Mouse (Mus musculus) embryonic facial prominence, embryonic 14.5 days (tissue): ENCODE measurements at regions not wholly inside any gene's neighbourhood (a gene's known extent, or its start where the extent isn't known, plus 50 kb on each side); places are given as distances from the start of the nearest gene placed in this dataset.

Source experiments
- ATAC-seq: fragments of 200-750 bp; cut with Nextera tagmentation; 2 replicates; pipeline ENCODE4 v1.8.0; 2017; ENCODE audit warnings: low read depth, moderate number of reproducible peaks, moderate TSS enrichment
- DNase-seq: peaks from one replicate; pipeline ENCODE4 v3.0.0-alpha.2; 2015; ENCODE audit warnings: low spot score
- H3K27ac ChIP-seq: fragments of 300-500 bp; sonication (generic); replicated peaks from 2 replicates; pipeline ENCODE4 v1.5.1; 2014; ENCODE audit warnings: low read depth, mild to moderate bottlenecking, low read length, moderate library complexity
- H3K27me3 ChIP-seq: fragments of 300-500 bp; sonication (generic); replicated peaks from 2 replicates; pipeline ENCODE4 v1.6.1; 2014; ENCODE audit warnings: low read length; ENCODE audit not compliant: control insufficient read depth, insufficient read depth
- H3K36me3 ChIP-seq: fragments of 300-500 bp; sonication (generic); 2 replicates; pipeline ENCODE4 v1.6.1; 2014; ENCODE audit warnings: low read length, mixed read lengths; ENCODE audit not compliant: control insufficient read depth, insufficient read depth
- H3K4me1 ChIP-seq: fragments of 300-500 bp; sonication (generic); 2 replicates; pipeline ENCODE4 v1.6.1; 2014; ENCODE audit warnings: antibody characterized with exemption, low read length; ENCODE audit not compliant: control insufficient read depth, insufficient read depth
- H3K4me2 ChIP-seq: fragments of 300-500 bp; sonication (generic); 2 replicates; pipeline ENCODE4 v1.6.1; 2014; ENCODE audit warnings: low read depth, mild to moderate bottlenecking, low read length, moderate library complexity, mixed read lengths
- H3K4me3 ChIP-seq: fragments of 300-500 bp; sonication (generic); 2 replicates; pipeline ENCODE4 v1.5.1; 2014; ENCODE audit warnings: low read depth, mild to moderate bottlenecking, low read length
- H3K9ac ChIP-seq: fragments of 300-500 bp; sonication (generic); 2 replicates; pipeline ENCODE4 v1.6.1; 2014; ENCODE audit warnings: low read depth, mild to moderate bottlenecking, low read length, moderate library complexity, mixed read lengths
- H3K9me3 ChIP-seq: fragments of 300-500 bp; sonication (generic); 2 replicates; pipeline ENCODE4 v1.6.1; 2016; ENCODE audit warnings: low read length; ENCODE audit not compliant: control insufficient read depth
- WGBS: fragments of 180-500 bp; shearing (Covaris S2); extraction: QIAGEN DNeasy Blood & Tissue Kit; methylation state at CpG from one replicate; pipeline ENCODE4 v1.1.7; 2014; 5-methylcytosine and 5-hydroxymethylcytosine counted together

DNA sequence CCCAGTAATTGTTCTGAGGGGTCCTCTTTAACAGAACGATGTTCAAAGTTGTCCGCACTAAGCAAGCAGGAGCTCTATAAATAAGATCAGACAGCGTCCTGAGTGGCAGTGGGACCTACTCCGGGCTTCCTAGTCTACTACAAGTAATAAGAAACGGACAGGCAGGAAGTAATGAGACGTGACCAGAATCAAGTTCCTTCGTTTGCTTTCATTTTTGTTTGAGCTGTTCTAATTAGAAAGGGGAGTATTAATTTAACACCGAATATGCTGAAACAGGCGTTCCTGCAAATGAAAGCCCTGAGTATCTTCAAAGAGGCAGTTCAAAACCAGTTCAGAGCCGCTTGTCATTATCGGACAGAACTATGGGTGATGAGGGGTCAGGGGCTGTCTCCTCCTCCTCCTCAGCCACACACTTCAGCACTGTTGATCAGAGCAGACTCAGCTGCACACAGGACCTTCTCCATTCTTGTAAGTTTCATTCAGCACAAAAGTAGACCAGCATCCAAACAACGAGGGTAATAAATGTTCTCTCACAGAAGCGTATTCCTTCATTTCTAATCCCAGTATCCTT is 439.2 kb upstream of the Intu start:
- Histone ChIP-seq H3K4me1 (0 out of 2 replicates have a peak, but pooled peaks cover 2% of the 10 kb centered on the region), H3K27ac (no peak overlapping the region), H3K36me3 (no peaks in the 10 kb centered on the region), H3K9me3 (no peaks in the 10 kb centered on the region), H3K27me3 (no peaks in the 10 kb centered on the region), H3K4me2 (0 out of 2 replicates have a peak overlapping the region, but pooled peaks have one; percentile 24), H3K4me3 (no peak overlapping the region), H3K9ac (no peak overlapping the region)
- no peak for DNase-seq
- no peak for ATAC-seq
- WGBS: 67% methylated on average over 13 of the region's 13 CpGs

DNA sequence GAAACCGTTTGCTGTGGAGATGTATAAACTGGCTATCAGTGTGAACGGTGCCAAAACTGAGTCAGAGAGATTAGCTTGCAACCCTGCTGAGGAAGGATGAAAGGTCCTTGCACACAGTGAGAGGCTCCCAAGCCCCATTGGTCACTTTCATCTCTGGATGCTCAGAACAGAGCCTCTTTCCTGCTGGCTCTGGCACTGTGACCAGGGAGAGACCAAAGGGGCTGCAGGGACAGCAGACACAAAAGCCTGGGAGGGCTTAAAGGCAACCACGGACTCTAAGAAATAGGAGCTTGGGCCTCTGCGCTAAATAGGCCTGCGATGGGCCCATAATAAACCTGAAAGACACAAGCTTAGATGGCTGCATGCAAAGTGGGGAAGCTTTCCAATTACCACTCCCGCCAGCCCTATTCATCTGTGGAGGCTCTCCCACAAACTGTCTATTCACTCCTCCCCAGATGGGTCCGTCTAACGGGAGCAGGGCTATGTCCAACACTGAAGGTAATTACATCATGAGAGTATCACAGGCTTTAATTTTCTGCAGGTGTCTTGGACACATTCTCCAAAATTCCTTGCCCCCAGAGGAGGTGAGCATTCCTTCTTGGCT is 438.2 kb upstream of the Intu start:
- Histone ChIP-seq H3K4me1 (0 out of 2 replicates have a peak, but pooled peaks cover 2% of the 10 kb centered on the region), H3K27ac (no peak overlapping the region), H3K4me3 (no peak overlapping the region), H3K9ac (no peak overlapping the region), H3K27me3 (no peaks in the 10 kb centered on the region), H3K9me3 (no peaks in the 10 kb centered on the region), H3K4me2 (no peak overlapping the region), H3K36me3 (no peaks in the 10 kb centered on the region)
- DNase-seq (peak; percentile 12), ATAC-seq (no peak)
- WGBS: 61% methylated on average over 8 of the region's 8 CpGs

DNA sequence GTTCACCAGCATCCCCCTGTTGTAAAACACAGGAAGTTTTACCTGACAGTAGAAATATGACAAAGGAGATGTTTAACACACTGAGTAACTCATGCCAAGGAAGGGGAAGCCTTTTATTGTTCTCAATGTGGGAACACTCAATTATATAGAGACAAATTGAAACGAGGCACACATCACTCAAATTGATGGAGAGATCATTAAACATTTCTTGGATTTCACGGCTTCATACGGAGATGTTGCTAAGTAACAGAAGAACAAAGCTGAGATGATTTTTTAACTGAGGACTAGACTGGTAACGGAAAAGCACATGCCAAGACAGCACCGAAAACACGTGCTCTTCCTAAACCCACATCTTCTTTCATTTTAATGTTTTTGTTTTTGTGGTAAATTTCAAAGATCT is 437.0 kb upstream of the Intu start:
- 0 out of 2 replicates have a peak, but pooled peaks cover 2% of the 10 kb centered on the region for H3K4me1 ChIP-seq
- no peak for DNase-seq
- 70% methylated on average over 6 of the region's 6 CpGs for WGBS
- no peaks in the 10 kb centered on the region for H3K27me3 ChIP-seq
- no peak overlapping the region for H3K9ac ChIP-seq
- H3K36me3 ChIP-seq: no peaks in the 10 kb centered on the region
- no peaks in the 10 kb centered on the region for H3K9me3 ChIP-seq
- no peak overlapping the region for H3K4me3 ChIP-seq
- no peak overlapping the region for H3K4me2 ChIP-seq
- ATAC-seq: no peak
- H3K27ac ChIP-seq: no peak overlapping the region

DNA sequence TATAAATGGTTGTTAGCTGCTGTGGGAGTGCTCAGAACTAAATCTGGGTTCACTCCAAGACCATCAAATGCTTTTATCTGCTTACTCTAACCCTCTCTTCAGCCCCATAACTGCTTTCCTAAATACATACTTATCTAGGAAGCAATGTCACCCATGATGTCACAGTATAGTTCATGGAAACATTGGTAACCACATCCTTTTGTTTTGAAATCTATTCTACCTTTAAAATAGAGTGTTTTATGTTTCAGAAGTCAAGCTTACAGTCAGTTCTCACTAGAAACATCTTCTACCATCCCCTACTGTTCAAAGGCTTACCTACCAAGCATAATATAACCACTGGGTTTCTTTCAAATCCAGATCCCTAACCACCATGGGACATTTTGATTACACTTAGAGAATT is 436.4 kb upstream of the Intu start:
- no peak overlapping the region for H3K4me3 ChIP-seq
- no peaks in the 10 kb centered on the region for H3K27me3 ChIP-seq
- no peak overlapping the region for H3K4me2 ChIP-seq
- no peak overlapping the region for H3K27ac ChIP-seq
- 0 out of 2 replicates have a peak, but pooled peaks cover 2% of the 10 kb centered on the region for H3K4me1 ChIP-seq
- no peaks in the 10 kb centered on the region for H3K9me3 ChIP-seq
- no peaks in the 10 kb centered on the region for H3K36me3 ChIP-seq
- ATAC-seq (no peak), DNase-seq (no peak)
- no peak overlapping the region for H3K9ac ChIP-seq

DNA sequence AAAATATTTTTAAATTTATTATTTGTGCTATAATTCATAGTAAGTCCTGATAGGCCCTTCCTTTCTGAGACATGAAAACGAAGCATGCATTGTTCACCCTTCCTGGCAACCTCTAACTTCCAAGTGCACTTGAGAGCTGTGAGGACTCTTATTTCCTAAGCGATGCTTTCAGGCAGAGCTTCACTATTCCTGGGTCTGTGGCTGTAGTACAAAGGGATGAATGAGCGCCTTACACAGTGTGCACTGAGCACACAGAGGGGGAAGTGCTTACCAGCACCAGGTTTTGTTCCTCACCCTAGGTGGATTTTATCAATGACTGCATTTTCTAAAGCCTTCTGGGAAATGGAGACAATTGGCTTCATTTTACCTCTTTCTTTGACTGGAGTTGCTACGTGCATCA is 428.4 kb upstream of the Intu start:
- 47% methylated on average over 4 of the region's 4 CpGs for WGBS
- Histone ChIP-seq H3K4me2 (no peak overlapping the region), H3K9ac (no peak overlapping the region), H3K27me3 (no peaks in the 10 kb centered on the region), H3K4me3 (no peak overlapping the region), H3K4me1 (no peaks in the 10 kb centered on the region), H3K27ac (no peak overlapping the region), H3K36me3 (no peaks in the 10 kb centered on the region), H3K9me3 (no peaks in the 10 kb centered on the region)
- ATAC-seq: no peak
- peak; percentile 35 for DNase-seq

DNA sequence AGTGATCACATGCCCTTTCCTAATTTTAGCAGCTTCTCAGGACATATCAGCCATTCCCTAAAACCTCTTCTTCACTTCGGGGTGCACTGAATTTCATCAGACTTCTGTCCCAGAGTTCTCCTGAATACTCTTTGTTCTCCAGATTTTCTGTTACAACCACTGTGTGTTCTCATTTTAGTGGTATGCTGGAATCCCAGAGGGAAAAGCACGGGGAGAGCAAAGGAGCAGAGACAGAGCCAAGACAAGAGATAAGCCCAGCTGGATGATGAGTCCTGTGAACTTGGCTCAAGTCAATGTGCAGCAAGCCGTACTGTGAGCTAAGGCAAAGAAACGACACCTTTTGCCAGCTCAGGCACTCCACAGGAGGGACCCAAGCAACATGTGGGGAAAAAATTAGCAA is 416.3 kb upstream of the Intu start:
- Histone ChIP-seq H3K27me3 (no peaks in the 10 kb centered on the region), H3K9ac (no peak overlapping the region), H3K4me1 (0 out of 2 replicates have a peak, but pooled peaks cover 9% of the 10 kb centered on the region), H3K9me3 (no peaks in the 10 kb centered on the region), H3K36me3 (no peaks in the 10 kb centered on the region), H3K4me3 (no peak overlapping the region), H3K27ac (no peak overlapping the region), H3K4me2 (no peak overlapping the region)
- ATAC-seq (no peak), DNase-seq (peak; percentile 38)
- 54% methylated on average over 4 of the region's 4 CpGs for WGBS

DNA sequence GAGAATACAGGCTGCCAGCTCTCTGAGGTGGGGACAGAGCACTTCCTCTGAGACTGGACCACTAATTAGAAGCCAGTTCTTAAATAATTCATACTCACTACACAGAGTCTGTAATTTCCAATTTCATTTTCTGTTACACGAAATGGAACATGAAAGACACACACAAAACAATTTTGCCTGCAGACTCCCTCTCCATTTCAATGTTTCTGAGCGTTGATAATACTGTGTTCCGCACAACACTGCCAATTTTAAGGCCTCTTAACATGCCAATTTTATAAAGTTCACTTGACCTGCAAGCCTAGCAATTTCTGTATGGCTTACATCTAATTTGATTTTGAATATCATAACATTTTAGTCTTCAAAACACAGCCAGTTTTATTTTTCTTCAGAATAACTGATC is 412.5 kb upstream of the Intu start:
- WGBS: 65% methylated on average over 3 of the region's 3 CpGs
- Histone ChIP-seq H3K4me1 (peaks cover 17% of the 10 kb centered on the region; the same call in 1 of the 2 replicates), H3K4me3 (no peak overlapping the region), H3K4me2 (no peak overlapping the region), H3K27ac (no peak overlapping the region), H3K9ac (no peak overlapping the region), H3K36me3 (no peaks in the 10 kb centered on the region), H3K27me3 (no peaks in the 10 kb centered on the region), H3K9me3 (no peaks in the 10 kb centered on the region)
- DNase-seq: peak; percentile 68
- ATAC-seq: no peak

DNA sequence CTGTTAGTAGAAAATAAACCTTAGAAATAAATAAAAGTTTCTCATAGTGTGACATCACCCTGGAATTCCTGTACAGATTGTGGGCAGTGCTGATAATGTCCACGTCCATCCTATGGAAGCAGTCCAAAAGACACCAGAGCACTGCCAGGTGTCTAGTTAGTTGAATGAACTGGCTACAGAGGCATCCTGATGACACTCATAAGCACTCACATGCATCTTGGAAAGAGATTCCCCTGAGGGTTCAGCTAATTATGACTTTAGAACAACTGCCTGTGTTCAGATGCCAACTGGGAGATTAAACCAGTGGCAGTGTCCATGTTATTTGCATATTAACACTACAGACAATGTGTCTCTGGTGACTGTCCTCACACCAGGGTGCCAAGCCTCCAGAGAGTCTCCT is 411.6 kb upstream of the Intu start:
- ATAC-seq (0 out of 2 replicates have a peak, but pooled peaks have one; percentile 33), DNase-seq (peak; percentile 61)
- 58% methylated on average over 1 of the region's 1 CpGs for WGBS
- peaks cover 17% of the 10 kb centered on the region; the same call in 1 of the 2 replicates for H3K4me1 ChIP-seq
- no peaks in the 10 kb centered on the region for H3K36me3 ChIP-seq
- H3K9ac ChIP-seq: no peak overlapping the region
- H3K4me3 ChIP-seq: no peak overlapping the region
- no peaks in the 10 kb centered on the region for H3K9me3 ChIP-seq
- H3K27ac ChIP-seq: no peak overlapping the region
- H3K27me3 ChIP-seq: no peaks in the 10 kb centered on the region
- H3K4me2 ChIP-seq: no peak overlapping the region
